Mouse (Mus musculus): ENCODE measurements around the gene Cdh1. TPM values are rescaled to one million over a fixed set of nuclear protein-coding genes. Genes with fewer than 3 reads are reported as not detected.
A peak's percentile ranks its signal among the peaks of the same experiment; 100 is the strongest.
"Not testable (repeated sequence)": the region's sequence is repeated elsewhere in the genome, so short reads cannot be mapped to it uniquely, and the experiment has no call there.

Cdh1 gene
- 1 to 10 TPM; 4.1 to 4.2 TPM for total RNA-seq (2021)

GRCm38 (mm10) chr8:106603131-106603819 is at the start of gene Cdh1:
TSS of gene Cdh1 (plus strand) at chr8:106603351.
- peak; percentile 18 for DNase-seq
- intact Hi-C loops (cut with DNase I) = no loop called here

GRCm38 (mm10) chr8:106554011-106554410 is 49.1 kb upstream of the Cdh1 start:
- DNase-seq = no peak
- intact Hi-C loops (cut with DNase I) = no loop called here

DNA sequence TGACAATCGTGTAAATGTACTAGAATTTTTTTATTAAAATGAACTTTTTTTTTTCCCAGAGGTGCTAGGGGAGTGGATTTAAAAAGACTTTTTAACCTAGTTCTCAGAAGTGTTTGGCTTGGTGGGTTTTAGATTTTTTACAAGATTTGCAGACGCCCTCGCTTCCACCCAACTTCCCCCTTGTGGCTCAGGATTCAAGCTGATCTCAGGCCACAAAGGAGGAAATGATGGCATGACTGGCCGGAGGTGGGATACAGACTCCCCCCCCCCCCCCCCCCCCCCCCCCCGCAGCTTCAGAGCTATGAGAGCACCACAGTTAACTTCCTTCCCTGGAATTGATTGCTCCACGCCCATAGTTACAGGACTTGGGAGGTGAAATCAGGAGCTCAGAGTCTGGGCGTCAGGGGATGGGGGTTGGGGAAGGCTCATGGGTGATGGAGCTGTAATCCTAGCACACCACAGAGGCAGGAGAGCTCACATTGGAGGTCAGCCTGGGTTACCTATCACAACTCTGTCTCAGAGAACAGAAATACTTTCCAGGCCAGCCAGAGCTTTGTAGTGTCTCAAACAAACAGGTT is 47.0 kb upstream of the Cdh1 start:
- no peak for DNase-seq
- intact Hi-C loops (cut with DNase I) = no loop called here

DNA sequence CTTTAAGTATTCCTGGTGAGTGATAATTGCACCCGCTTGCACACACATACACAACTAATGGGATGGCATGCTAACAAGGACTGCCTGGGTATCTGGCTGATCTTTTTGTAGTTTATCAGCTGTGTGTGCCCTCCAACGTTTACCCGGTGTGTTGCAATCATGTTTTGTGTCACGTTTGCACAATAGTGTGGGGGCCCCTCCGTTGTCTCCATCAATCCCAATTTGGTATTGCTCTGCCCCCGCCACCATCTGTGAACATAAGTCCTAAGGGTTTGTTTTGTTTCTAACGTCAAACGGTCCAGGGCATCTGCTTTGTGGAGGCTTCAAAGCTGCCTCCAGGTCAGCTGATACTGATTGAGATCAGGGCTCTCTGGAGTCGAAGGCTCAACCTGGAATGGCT is 43.3 kb upstream of the Cdh1 start:
- intact Hi-C loops (cut with DNase I) = no loop called here
- no peak for DNase-seq

- peak; percentile 53 for DNase-seq
- intact Hi-C loops (cut with DNase I) = no loop called here
Measured at GRCm38 (mm10) chr8:106561097-106561865, 41.9 kb upstream of the Cdh1 start.

GRCm38 (mm10) chr8:106563691-106564182 is 39.4 kb upstream of the Cdh1 start:
- DNase-seq = no peak
- intact Hi-C loops (cut with DNase I) = no loop called here

GRCm38 (mm10) chr8:106569006-106569405 is 34.1 kb upstream of the Cdh1 start:
- intact Hi-C loops (cut with DNase I) = no loop called here
- peak; percentile 13 for DNase-seq

DNA sequence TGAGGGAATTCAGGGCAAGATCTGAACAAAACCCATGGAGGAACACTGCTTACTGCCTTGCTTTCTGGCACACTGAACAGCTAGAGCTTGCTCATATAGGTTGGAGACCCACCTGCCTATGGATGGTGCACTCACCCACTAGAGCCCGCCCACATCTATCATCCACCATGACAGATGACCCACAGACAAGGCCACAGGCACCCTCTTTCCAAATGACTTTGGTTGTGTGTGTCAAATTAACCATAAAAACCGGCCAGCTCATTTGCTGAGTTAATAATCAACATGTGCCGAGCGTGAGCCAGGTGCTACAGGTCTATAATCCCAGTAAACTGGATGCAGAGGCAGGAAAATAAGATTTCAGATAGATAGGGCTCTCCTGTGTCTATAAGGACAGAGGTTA is 32.8 kb upstream of the Cdh1 start:
- intact Hi-C loops (cut with DNase I) = no loop called here
- no peak for DNase-seq

- intact Hi-C loops (cut with DNase I) = no loop called here
- no peak for DNase-seq
Measured at GRCm38 (mm10) chr8:106571551-106572172, 31.5 kb upstream of the Cdh1 start.

DNA sequence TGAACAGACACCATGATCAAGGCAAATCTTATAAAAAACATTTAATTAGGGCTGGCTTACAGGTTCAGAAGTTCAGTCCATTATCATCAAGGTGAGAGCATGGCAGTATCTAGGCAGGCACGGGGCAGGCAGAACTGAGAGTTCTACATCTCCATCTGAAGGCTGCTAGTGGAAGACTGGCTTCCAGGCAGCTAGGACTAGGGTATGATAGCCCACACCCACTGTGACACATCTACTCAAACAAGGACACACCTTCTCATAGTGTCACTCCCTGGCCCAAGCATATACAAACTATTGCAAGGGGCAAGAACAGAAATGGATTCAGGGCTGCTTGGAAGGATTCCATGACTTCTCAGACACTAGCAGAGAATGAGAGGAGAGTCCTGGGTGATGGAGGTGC is 31.0 kb upstream of the Cdh1 start:
- intact Hi-C loops (cut with DNase I); DNase-seq: not testable (repeated sequence)

DNA sequence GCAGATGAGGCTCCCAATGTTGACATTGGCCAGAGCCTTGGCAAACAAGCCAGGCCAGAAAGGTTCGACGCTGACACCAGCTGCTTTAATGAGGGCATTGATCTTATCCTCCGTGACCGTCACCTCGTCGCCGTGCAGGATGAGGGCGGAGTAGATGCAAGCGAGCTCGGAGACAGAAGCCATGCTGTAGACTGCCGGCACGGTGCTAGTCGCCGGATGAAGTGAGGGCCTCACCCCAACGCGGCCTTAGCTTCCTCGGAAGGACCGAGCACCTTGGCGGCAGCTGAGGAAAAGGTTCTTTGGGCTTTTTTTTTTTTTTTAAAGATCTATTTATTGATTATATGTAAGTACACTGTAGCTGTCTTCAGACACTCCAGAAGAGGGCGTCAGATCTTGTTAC is 30.0 kb upstream of the Cdh1 start, which contains the start of gene Gm10073:
Gm10073 (minus strand) TSS at position 294 of the 400 bp plus-strand sequence.
- DNase-seq; intact Hi-C loops (cut with DNase I): not testable (repeated sequence)

DNA sequence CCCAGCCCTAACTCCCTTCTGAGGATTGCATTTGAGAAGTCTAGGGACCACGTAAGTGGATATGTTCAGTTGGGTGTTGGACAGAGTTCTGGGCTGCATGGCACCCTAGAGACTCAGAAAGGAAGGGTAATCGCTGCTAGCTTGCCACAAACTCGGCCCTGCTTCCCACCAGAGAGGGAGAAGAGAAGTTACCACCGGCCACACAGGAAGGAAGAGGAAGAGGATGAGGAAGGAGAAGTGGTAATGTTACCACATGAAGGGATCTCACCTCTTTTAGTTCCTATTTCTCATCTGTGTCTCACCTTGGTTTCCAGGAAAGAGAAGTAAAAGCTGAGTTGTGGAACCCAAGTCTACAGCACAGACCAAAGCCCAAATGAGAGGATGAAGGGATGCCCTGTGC is 28.9 kb upstream of the Cdh1 start:
- no peak for DNase-seq
- intact Hi-C loops (cut with DNase I) = no loop called here

DNA sequence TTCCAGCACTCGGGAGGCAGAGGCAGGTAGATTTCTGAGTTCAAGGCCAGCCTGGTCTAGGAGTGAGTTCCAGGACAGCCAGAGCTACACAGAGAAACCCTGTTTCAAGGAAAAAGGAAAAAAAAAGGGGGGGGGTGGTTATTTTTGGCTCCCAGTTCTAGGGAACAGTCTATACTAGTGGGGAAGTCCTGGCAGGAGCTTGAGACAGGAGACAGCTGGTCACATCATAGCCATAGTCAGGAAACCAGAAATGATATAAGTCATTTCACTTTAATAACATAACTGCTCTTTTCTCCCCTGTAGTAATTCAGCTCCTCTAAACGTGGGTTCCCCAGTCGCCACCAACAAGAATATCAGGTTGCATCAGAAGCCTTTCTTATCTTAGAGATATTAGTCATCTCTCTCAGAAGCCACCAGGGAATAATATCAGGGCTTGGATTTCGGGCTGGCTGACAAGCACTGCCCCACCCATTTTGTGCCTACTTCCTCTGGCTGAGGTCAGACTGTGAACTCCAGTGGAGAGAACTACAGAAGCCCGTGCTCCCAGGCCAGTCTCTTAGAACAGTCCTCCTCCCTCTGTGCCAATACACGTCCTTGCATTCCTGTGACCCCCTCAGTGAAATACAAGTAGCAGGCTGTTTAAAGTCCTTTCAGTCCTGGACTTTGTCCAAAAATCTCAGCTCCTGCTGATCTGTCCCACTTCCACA is 26.1 kb upstream of the Cdh1 start:
- intact Hi-C loops (cut with DNase I) = no loop called here
- no peak for DNase-seq

DNA sequence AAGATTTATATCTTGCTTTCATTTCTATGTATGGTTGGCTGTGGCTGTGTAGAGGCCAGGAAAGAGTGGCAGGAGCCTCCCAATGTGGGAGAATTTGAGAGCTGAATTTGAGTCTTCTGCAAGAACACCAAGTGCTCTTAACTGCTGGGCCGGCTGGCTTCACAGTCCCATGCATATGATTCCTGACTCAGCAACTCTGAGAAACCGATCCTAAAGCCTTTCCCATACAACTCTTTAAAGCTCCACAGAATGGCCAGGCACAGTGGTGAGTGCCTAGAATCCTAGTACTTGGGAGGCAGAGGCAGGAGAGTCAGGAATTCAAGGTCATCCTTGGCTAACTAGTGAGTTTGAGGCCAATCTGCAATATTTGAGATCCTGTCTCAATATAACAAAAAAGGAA is 23.6 kb upstream of the Cdh1 start:
- no peak for DNase-seq
- intact Hi-C loops (cut with DNase I) = no loop called here

DNA sequence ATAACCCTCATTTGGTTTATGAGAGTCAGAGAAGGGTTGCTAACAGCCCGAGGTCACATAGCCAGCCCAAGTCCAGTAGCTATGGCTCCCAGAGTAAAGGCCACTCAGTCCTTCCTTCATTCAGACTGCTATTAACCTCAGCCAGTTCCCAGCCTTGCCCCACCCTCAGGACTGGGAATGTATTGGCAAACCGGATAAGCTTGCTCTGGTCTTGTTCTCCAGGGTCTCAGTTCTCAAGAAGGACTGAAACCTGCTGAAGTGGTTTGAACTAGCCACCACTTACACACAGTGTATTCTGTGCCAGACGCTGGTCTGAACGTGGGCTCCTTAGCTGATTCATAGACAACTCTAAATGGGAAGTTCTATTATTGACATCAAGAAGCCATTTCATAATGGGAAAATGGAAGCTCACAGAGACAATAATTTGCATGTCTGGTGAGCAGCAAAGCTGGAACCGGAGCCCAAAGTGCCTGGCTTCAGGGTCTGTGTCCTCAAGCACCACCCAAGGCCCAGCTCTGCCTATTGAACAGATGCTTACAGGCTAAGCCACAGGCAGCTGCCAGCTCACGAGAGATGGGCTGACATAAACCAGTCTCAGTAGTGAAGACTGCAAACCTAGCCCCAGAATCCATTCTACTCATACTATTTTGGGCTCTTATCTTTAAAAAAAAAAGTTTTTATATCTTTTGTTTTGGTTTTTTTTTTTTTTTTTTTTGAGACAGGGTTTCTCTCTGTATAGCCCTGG is 21.6 kb upstream of the Cdh1 start:
- no peak for DNase-seq
- intact Hi-C loops (cut with DNase I) = no loop called here

- no peak for DNase-seq
- intact Hi-C loops (cut with DNase I) = no loop called here
Measured at GRCm38 (mm10) chr8:106584942-106585670, 18.0 kb upstream of the Cdh1 start.

- intact Hi-C loops (cut with DNase I) = no loop called here
Measured at GRCm38 (mm10) chr8:106585671-106586037, 17.5 kb upstream of the Cdh1 start.

GRCm38 (mm10) chr8:106586896-106587295 is 16.3 kb upstream of the Cdh1 start:
- no peak for DNase-seq
- intact Hi-C loops (cut with DNase I) = no loop called here

More at GRCm38 (mm10) chr8:106585671-106586037, 17.5 kb upstream of the Cdh1 start:
- DNase-seq = no peak
